Mouse (Mus musculus) intestine, embryonic 16.5 days (tissue): Measurements from ENCODE around the gene Olfr1494. TPM values are rescaled to one million over a fixed set of nuclear protein-coding genes. Genes with fewer than 3 reads are reported as not detected.

Experiments
- ATAC-seq: fragments of 200-750 bp; cut with Nextera tagmentation; 2 replicates; pipeline ENCODE4 v1.8.0; 2017; ENCODE audit warnings: moderate TSS enrichment, moderate library complexity
- H3K27ac ChIP-seq: fragments of 300-500 bp; sonication (generic); 2 replicates; pipeline ENCODE4 v1.5.1; 2014; ENCODE audit warnings: mild to moderate bottlenecking, low read length
- H3K27me3 ChIP-seq: fragments of 300-500 bp; sonication (generic); replicated peaks from 2 replicates; pipeline ENCODE4 v1.6.1; 2014; ENCODE audit warnings: low read length, control low read depth, mixed read lengths; ENCODE audit not compliant: control insufficient read depth, insufficient read depth
- H3K36me3 ChIP-seq: fragments of 300-500 bp; sonication (generic); 2 replicates; pipeline ENCODE4 v1.6.1; 2014; ENCODE audit warnings: low read length, control low read depth; ENCODE audit not compliant: control insufficient read depth, insufficient read depth
- H3K4me1 ChIP-seq: fragments of 300-500 bp; sonication (generic); 2 replicates; pipeline ENCODE4 v1.6.1; 2014; ENCODE audit warnings: low read length, control low read depth, mixed read lengths; ENCODE audit not compliant: control insufficient read depth, insufficient read depth
- H3K4me2 ChIP-seq: fragments of 300-500 bp; sonication (generic); 2 replicates; pipeline ENCODE4 v1.6.1; 2014; ENCODE audit warnings: low read depth, low read length, control low read depth
- H3K4me3 ChIP-seq: fragments of 300-500 bp; sonication (generic); 2 replicates; pipeline ENCODE4 v1.5.1; 2014; ENCODE audit warnings: mild to moderate bottlenecking, low read length
- H3K9ac ChIP-seq: fragments of 300-500 bp; sonication (generic); 2 replicates; pipeline ENCODE4 v1.6.1; 2014; ENCODE audit warnings: low read depth, low read length
- H3K9me3 ChIP-seq: fragments of 300-500 bp; sonication (generic); 2 replicates; pipeline ENCODE4 v1.6.1; 2016; ENCODE audit warnings: low read length, control low read depth; ENCODE audit not compliant: control insufficient read depth
- WGBS: fragments of 180-500 bp; shearing (Covaris S2); extraction: QIAGEN DNeasy Blood & Tissue Kit; methylation state at CpG from one replicate; pipeline ENCODE4 v1.1.7; 2014; 5-methylcytosine and 5-hydroxymethylcytosine counted together
- polyA plus RNA-seq: library from polyadenylated mRNA; unstranded; fragments of >200 nt; fragmentation: Nextera tagmentation; extraction: Ambion mirVana; gene quantifications from 2 replicates; pipeline ENCODE4 v1.2.1, GENCODE M21; 2015

Olfr1494 gene
- not detected in 2 replicates for polyA plus RNA-seq

GRCm38 (mm10) chr19:13739428-13739827 is at the start of gene Olfr1494:
Gene Olfr1494 (plus strand): TSS chr19:13739728.
- WGBS: 84% methylated on average over 4 of the region's 4 CpGs
- H3K9ac ChIP-seq: no peak within 1 kb of the TSS
- ATAC-seq: no peak
- H3K36me3 ChIP-seq: no peaks in the 10 kb centered on the region
- H3K27me3 ChIP-seq: no peaks in the 10 kb centered on the region
- no peaks in the 10 kb centered on the region for H3K4me1 ChIP-seq
- H3K4me2 ChIP-seq: no peak within 1 kb of the TSS
- H3K9me3 ChIP-seq: no peaks in the 10 kb centered on the region
- H3K4me3 ChIP-seq: no peak within 1 kb of the TSS
- no peak within 1 kb of the TSS for H3K27ac ChIP-seq

GRCm38 (mm10) chr19:13696968-13697367 is 42.6 kb upstream of the Olfr1494 start, which contains the start of gene Olfr1491:
Gene Olfr1491 (plus strand): TSS chr19:13697268.
- WGBS: 75% methylated on average over 3 of the region's 3 CpGs
- no peaks in the 10 kb centered on the region for H3K36me3 ChIP-seq
- no peak for ATAC-seq

GRCm38 (mm10) chr19:13722978-13723377 is 16.6 kb upstream of the Olfr1494 start, which contains the start of gene Olfr1493-ps1:
Gene Olfr1493-ps1 (plus strand): TSS chr19:13723278.
- WGBS: 59% methylated on average over 2 of the region's 2 CpGs
- no peak for ATAC-seq

More at GRCm38 (mm10) chr19:13696968-13697367, 42.6 kb upstream of the Olfr1494 start, which contains the start of gene Olfr1491:
- no peak within 1 kb of the TSS for H3K9ac ChIP-seq
- no peaks in the 10 kb centered on the region for H3K4me1 ChIP-seq
- no peaks in the 10 kb centered on the region for H3K9me3 ChIP-seq
- H3K4me3 ChIP-seq: no peak within 1 kb of the TSS
- no peak within 1 kb of the TSS for H3K4me2 ChIP-seq
- no peaks in the 10 kb centered on the region for H3K27me3 ChIP-seq
- no peak within 1 kb of the TSS for H3K27ac ChIP-seq

GRCm38 (mm10) chr19:13749366-13749765 is 9.8 kb downstream of the Olfr1494 start:
- Histone ChIP-seq H3K9me3 (no peaks in the 10 kb centered on the region), H3K4me3 (no peak overlapping the region), H3K9ac (no peak overlapping the region), H3K4me2 (no peak overlapping the region), H3K27me3 (no peaks in the 10 kb centered on the region), H3K4me1 (no peaks in the 10 kb centered on the region), H3K27ac (no peak overlapping the region), H3K36me3 (no peaks in the 10 kb centered on the region)
- no peak for ATAC-seq
- 86% methylated on average over 1 of the region's 1 CpGs for WGBS

More at GRCm38 (mm10) chr19:13722978-13723377, 16.6 kb upstream of the Olfr1494 start, which contains the start of gene Olfr1493-ps1:
- Histone ChIP-seq H3K4me1 (no peaks in the 10 kb centered on the region), H3K27ac (no peak within 1 kb of the TSS), H3K36me3 (no peaks in the 10 kb centered on the region), H3K4me3 (no peak within 1 kb of the TSS), H3K9ac (no peak within 1 kb of the TSS), H3K27me3 (no peaks in the 10 kb centered on the region), H3K9me3 (no peaks in the 10 kb centered on the region), H3K4me2 (no peak within 1 kb of the TSS)

- H3K9ac ChIP-seq: no peak within 1 kb of the TSS
- WGBS: 87% methylated on average over 3 of the region's 3 CpGs
- H3K4me2 ChIP-seq: no peak within 1 kb of the TSS
- H3K36me3 ChIP-seq: no peaks in the 10 kb centered on the region
- ATAC-seq: no peak
- no peaks in the 10 kb centered on the region for H3K4me1 ChIP-seq
- no peaks in the 10 kb centered on the region for H3K9me3 ChIP-seq
- no peaks in the 10 kb centered on the region for H3K27me3 ChIP-seq
- no peak within 1 kb of the TSS for H3K4me3 ChIP-seq
- H3K27ac ChIP-seq: no peak within 1 kb of the TSS
Measured at GRCm38 (mm10) chr19:13764306-13764705, 24.8 kb downstream of the Olfr1494 start, which contains the start of gene Olfr1495. Gene Olfr1495 (plus strand): TSS chr19:13764606.

DNA sequence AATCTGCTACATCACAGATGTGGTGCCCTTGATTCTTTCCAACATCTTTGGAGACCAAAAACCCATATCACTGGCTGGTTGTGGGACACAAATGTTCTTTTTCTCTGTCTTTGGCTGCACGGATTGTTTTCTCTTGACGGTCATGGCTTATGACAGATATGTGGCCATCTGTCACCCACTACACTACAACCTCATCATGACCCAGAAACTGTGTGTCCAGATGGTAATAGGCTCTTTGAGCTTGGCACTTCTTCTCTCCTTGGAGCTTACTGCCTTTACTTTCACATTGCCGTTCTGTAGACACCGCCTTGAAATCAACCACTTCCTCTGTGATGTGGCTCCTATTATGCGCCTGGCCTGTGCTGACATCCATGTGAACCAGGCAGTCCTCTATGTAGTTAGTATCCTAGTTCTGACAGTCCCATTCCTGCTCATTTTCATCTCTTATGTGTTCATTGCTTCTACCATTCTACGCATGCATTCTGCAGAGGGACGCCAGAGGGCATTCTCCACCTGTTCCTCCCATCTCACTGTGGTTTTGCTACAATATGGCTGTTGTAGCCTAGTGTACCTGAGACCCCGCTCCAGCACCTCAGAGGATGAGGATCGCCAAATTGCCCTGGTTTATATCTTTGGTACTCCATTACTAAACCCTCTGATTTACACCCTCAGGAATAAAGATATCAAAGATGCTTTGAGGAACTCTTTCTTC is 29.2 kb downstream of the Olfr1494 start:
- Histone ChIP-seq H3K36me3 (no peaks in the 10 kb centered on the region), H3K27ac (no peak overlapping the region), H3K27me3 (no peaks in the 10 kb centered on the region), H3K9ac (no peak overlapping the region), H3K4me3 (no peak overlapping the region), H3K4me2 (no peak overlapping the region), H3K9me3 (no peaks in the 10 kb centered on the region), H3K4me1 (no peaks in the 10 kb centered on the region)
- ATAC-seq: no peak
- WGBS: 93% methylated on average over 9 of the region's 9 CpGs

DNA sequence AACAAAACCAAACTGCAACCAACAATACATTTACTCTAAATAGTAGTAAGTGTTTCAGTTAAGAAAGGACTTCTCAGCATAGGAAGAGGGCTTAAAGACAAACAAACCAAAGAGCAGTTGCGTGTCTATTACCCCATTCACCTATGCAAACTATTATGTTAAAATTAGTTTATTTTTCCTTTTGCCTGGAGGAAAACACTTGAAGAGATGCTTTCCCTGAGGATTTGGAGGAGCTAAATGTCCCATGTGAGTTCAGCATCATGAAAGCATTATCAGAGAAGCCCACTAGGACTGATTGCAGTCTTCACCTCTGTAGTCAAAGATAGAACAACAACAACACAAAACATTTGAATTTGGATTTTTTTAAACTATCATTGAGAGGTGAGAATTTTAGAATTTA is 38.0 kb downstream of the Olfr1494 start, which contains the start of gene Olfr1496:
Gene Olfr1496 (plus strand): TSS at position 301 of the 400 bp plus-strand sequence.
- Histone ChIP-seq H3K9me3 (no peaks in the 10 kb centered on the region), H3K9ac (no peak within 1 kb of the TSS), H3K4me3 (no peak within 1 kb of the TSS), H3K4me1 (no peaks in the 10 kb centered on the region), H3K36me3 (no peaks in the 10 kb centered on the region), H3K4me2 (no peak within 1 kb of the TSS), H3K27me3 (no peaks in the 10 kb centered on the region), H3K27ac (no peak within 1 kb of the TSS)
- WGBS: 88% methylated on average over 1 of the region's 1 CpGs
- ATAC-seq: no peak

DNA sequence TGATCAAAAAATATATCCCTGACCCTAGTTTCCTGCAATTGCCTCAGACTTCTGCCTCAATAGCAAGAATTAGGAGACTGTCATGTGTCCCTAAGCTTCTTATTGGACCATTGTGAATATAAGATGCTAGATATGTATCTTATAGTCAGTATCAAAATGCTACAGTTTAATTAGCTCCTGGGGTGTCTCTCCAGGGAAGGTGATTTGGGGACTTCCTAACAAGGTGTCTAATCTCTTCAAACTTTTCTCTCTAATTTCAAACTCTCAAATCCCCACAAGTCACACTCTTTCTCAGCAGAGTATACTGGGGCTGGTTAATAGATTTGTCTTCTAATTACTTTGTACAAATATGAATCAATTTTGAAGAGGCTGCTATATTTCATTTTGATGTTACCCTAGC is 58.6 kb downstream of the Olfr1494 start, which contains the start of gene Olfr1497:
Gene Olfr1497 (minus strand): TSS at position 101 of the 400 bp plus-strand sequence.
- Histone ChIP-seq H3K4me3 (no peak within 1 kb of the TSS), H3K27ac (no peak within 1 kb of the TSS), H3K4me1 (no peaks in the 10 kb centered on the region), H3K36me3 (no peaks in the 10 kb centered on the region), H3K9me3 (no peaks in the 10 kb centered on the region), H3K4me2 (no peak within 1 kb of the TSS), H3K27me3 (no peaks in the 10 kb centered on the region), H3K9ac (no peak within 1 kb of the TSS)
- no peak for ATAC-seq
